ENCODE assay signal across 8 mouse cellular contexts in genomic region chr19:7143854-7144253, GRCm38 (mm10). TPM values are rescaled to one million over a fixed set of nuclear protein-coding genes. Genes with fewer than 3 reads are reported as not detected.
DNase-seq lines count a peak whose midpoint lies in the region; ATAC-seq and TF ChIP-seq lines count a peak whose summit lies in the region.

No protein-coding gene starts in this region.

- no peaks in the 10 kb centered on the region for H3K36me3 ChIP-seq in CH12.LX (replicated peaks in 1 of 2; ENCODE audit: control insufficient read depth in 1 of 2, insufficient read depth in 1 of 2, low read length in 1 of 2)
- no peaks in the 10 kb centered on the region for H3K36me3 ChIP-seq in forebrain, embryonic 14.5 days (ENCODE audit: control insufficient read depth, insufficient read depth, low read length)

- TF ChIP-seq CTCF in CH12.LX (conservative IDR thresholded peaks at IDR 0.05 in 1 of 2, IDR thresholded peaks at IDR 0.05 in 1 of 2; ENCODE audit: low read depth in 2 of 2, low read length in 2 of 2), result no peak

- DNase-seq in CH12.LX (ENCODE audit: extremely low read depth), result peak; percentile 66
- peak; percentile 28 to 44 for DNase-seq in adrenal gland, postnatal 4 days (ENCODE audit: low spot score in 2 of 2)
- DNase-seq in forebrain, embryonic 14.5 days (ENCODE audit: low spot score), result peak; percentile 81
- DNase-seq in heart, postnatal 14 days, result peak; percentile 57 to 78
- peak; percentile 82 to 89 for DNase-seq in kidney, postnatal 4 days
- DNase-seq in lung, postnatal 14 days, result peak; percentile 70
- DNase-seq in right cerebral cortex, adult 2 months (ENCODE audit: low spot score in 2 of 2), result peak; percentile 66 to 75
- DNase-seq in urinary bladder, postnatal 14 days (ENCODE audit: low spot score), result peak; percentile 75

- H3K9me3 ChIP-seq in CH12.LX (replicated peaks; ENCODE audit: low read length), result no peaks in the 10 kb centered on the region
- H3K9me3 ChIP-seq in forebrain, embryonic 14.5 days (replicated peaks; ENCODE audit: control insufficient read depth, low read length), result no peaks in the 10 kb centered on the region

- intact Hi-C loops in heart, postnatal 14 days (cut with DNase I), result no loop called here

- H3K9ac ChIP-seq in CH12.LX (ENCODE audit: insufficient read depth, low read depth), result peak overlapping the region; percentile 31; the same call in 1 of the 2 replicates
- peak overlapping the region; percentile 40; the same call in 1 of the 2 replicates for H3K9ac ChIP-seq in forebrain, embryonic 14.5 days (ENCODE audit: low read length)

- peak overlapping the region; percentile 94 for H3K4me2 ChIP-seq in CH12.LX (ENCODE audit: insufficient read depth, low read depth, poor library complexity, severe bottlenecking)
- peak overlapping the region; percentile 55 for H3K4me2 ChIP-seq in forebrain, embryonic 14.5 days (ENCODE audit: low read length)

- no peak overlapping the region for H3K27ac ChIP-seq in CH12.LX (ENCODE audit: insufficient read depth, low read depth)
- H3K27ac ChIP-seq in forebrain, embryonic 14.5 days (ENCODE audit: low read depth, low read length), result peak overlapping the region; percentile 64; the same call in 1 of the 2 replicates

- dilution Hi-C loops in CH12.LX (cut with MboI; ENCODE audit: extremely low pct_ligation_motif_present, extremely low pct_unique_long_range_greater_than_20kb, low sequenced_read_pairs), result no loop called here

- no peak for TF ChIP-seq RAD21 in CH12.LX (IDR thresholded peaks at IDR 0.05; ENCODE audit: low read depth, low read length)

- no peak for TF ChIP-seq POLR2A in CH12.LX (IDR thresholded peaks at IDR 0.05; ENCODE audit: low read depth, low read length)

- ATAC-seq in forebrain, embryonic 14.5 days, result peak; percentile 50

- peak overlapping the region; percentile 22 to 44 (median 37) for H3K4me3 ChIP-seq in CH12.LX (replicated peaks in 1 of 3; ENCODE audit: low read depth in 2 of 3, low read length in 2 of 3, poor library complexity in 1 of 3)
- peak overlapping the region; percentile 20 for H3K4me3 ChIP-seq in forebrain, embryonic 14.5 days (ENCODE audit: low read depth, low read length)

- in situ Hi-C loops in CH12.LX (cut with MboI; ENCODE audit: low pct_ligation_motif_present, low pct_unique_long_range_greater_than_20kb, low sequenced_read_pairs), result no loop called here

- under 1% methylated on average over 20 of the region's 20 CpGs for WGBS in forebrain, embryonic 14.5 days

- H3K27me3 ChIP-seq in CH12.LX (replicated peaks), result peaks cover 100% of the 10 kb centered on the region
- no peaks in the 10 kb centered on the region for H3K27me3 ChIP-seq in forebrain, embryonic 14.5 days (replicated peaks; ENCODE audit: control insufficient read depth, insufficient read depth, low read length)

- H3K4me1 ChIP-seq in CH12.LX (ENCODE audit: control insufficient read depth in 1 of 2, insufficient read depth in 2 of 2), result peaks cover 0 to 10% of the 10 kb centered on the region in 2 experiments; a peak in 2 of 4 replicates
- peaks cover 58% of the 10 kb centered on the region for H3K4me1 ChIP-seq in forebrain, embryonic 14.5 days (ENCODE audit: control insufficient read depth, insufficient read depth, low read length)

- TF ChIP-seq EP300 in CH12.LX (IDR thresholded peaks at IDR 0.05; ENCODE audit: low read length), result no peak

- no peaks in the 10 kb centered on the region for H3K79me2 ChIP-seq in CH12.LX (replicated peaks; ENCODE audit: control insufficient read depth, extremely low read depth, insufficient read depth, poor library complexity, severe bottlenecking)

TF ChIP-seq in CH12.LX, 34 proteins besides CTCF, POLR2A, EP300 and RAD21:
- no peak for TF ChIP-seq RCOR1 (conservative IDR thresholded peaks at IDR 0.05; ENCODE audit: low read depth, low read length)
- no peak for TF ChIP-seq JUN (IDR thresholded peaks at IDR 0.05; ENCODE audit: insufficient read depth, low read depth, low read length)
- TF ChIP-seq UBTF (IDR thresholded peaks at IDR 0.05; ENCODE audit: low read depth, low read length), result no peak
- TF ChIP-seq IRF4 (IDR thresholded peaks at IDR 0.05; ENCODE audit: low read depth, low read length), result no peak
- no peak for TF ChIP-seq HCFC1 (IDR thresholded peaks at IDR 0.05; ENCODE audit: low read depth, low read length)
- no peak for TF ChIP-seq TBP (conservative IDR thresholded peaks at IDR 0.05; ENCODE audit: low read depth, low read length)
- TF ChIP-seq ZC3H11A (IDR thresholded peaks at IDR 0.05; ENCODE audit: low read depth, low read length), result no peak
- no peak for TF ChIP-seq USF1 (IDR thresholded peaks at IDR 0.05; ENCODE audit: low read depth, low read length)
- TF ChIP-seq NELFE (IDR thresholded peaks at IDR 0.05; ENCODE audit: low read depth, low read length), result no peak
- TF ChIP-seq TCF12 (IDR thresholded peaks at IDR 0.05; ENCODE audit: low read depth, low read length), result no peak
- TF ChIP-seq CHD2 (IDR thresholded peaks at IDR 0.05; ENCODE audit: low read length), result no peak
- no peak for TF ChIP-seq MEF2A (IDR thresholded peaks at IDR 0.05; ENCODE audit: borderline replicate concordance, low read depth, low read length)
- no peak for TF ChIP-seq JUND (conservative IDR thresholded peaks at IDR 0.05; ENCODE audit: low read depth, low read length)
- no peak for TF ChIP-seq MAZ (IDR thresholded peaks at IDR 0.05; ENCODE audit: low read depth, low read length)
- 0 out of 2 replicates have a peak, but pooled peaks have one; percentile 31 for TF ChIP-seq ETS1 (conservative IDR thresholded peaks at IDR 0.05; ENCODE audit: low read depth, low read length)
- peak; percentile 95 for TF ChIP-seq NRF1 (IDR thresholded peaks at IDR 0.05; ENCODE audit: low read depth, low read length)
- TF ChIP-seq MAX (IDR thresholded peaks at IDR 0.05; ENCODE audit: low read length), result no peak
- no peak for TF ChIP-seq ZNF384 (IDR thresholded peaks at IDR 0.05; ENCODE audit: low read depth, low read length)
- TF ChIP-seq SMC3 (IDR thresholded peaks at IDR 0.05; ENCODE audit: low read depth, low read length), result no peak
- TF ChIP-seq E2F4 (IDR thresholded peaks at IDR 0.05; ENCODE audit: insufficient replicate concordance, low read depth, low read length), result 0 out of 2 replicates have a peak, but pooled peaks have one; percentile 18
- TF ChIP-seq POLR2AphosphoS2 (IDR thresholded peaks at IDR 0.05; ENCODE audit: low read depth, low read length), result no peak
TF ChIP-seq in CH12.LX: peak in this region for 3.

RNA-seq across cellular contexts. Expression of gene Flrt1, which starts 38.3 kb away (rescaled TPM):
- total RNA-seq in CH12.LX (2012; rRNA removed) (not detected in 2 replicates), CH12.LX (2014; rRNA removed) (not detected in 2 replicates)
- not detected in 2 replicates for polyA plus RNA-seq in CH12.LX (2012; ENCODE audit: insufficient read length, low read depth)
- total RNA-seq in adrenal gland, postnatal 4 days (2021), result 1 to 10 TPM; 3.8 to 5.9 TPM
- 9.5 and 12.2 TPM in 2 replicates for polyA plus RNA-seq in forebrain, embryonic 14.5 days (2014; fragmentation: Nextera tagmentation; extraction: Ambion mirVana)
- total RNA-seq in heart, postnatal 14 days (2021), result 1 to 10 TPM in 1 of 2 experiments, under 1 TPM in 1; 0.98 to 1.0 TPM
